Mouse (Mus musculus) lung, adult 2 months (tissue): ENCODE data around the gene Socs3.

ENCODE experiments used
- CTCF ChIP-seq: fragments of 200-500 bp; IDR thresholded peaks from 2 replicates; pipeline ENCODE4 v1.5.1; 2011; ENCODE audit warnings: mild to moderate bottlenecking, low read length, control low read depth; ENCODE audit not compliant: insufficient read depth
- POLR2A ChIP-seq: fragments of 200-500 bp; IDR thresholded peaks from 2 replicates; pipeline ENCODE4 v1.6.1; 2011; ENCODE audit warnings: low read depth, mild to moderate bottlenecking, control low read depth, low read length, borderline replicate concordance; ENCODE audit errors: extremely low read depth

- TF ChIP-seq CTCF (no peak), POLR2A (no peak)
Measured at GRCm38 (mm10) chr11:117973569-117973968, 3.7 kb upstream of the Socs3 start.
